Mouse (Mus musculus) liver, embryonic 11.5 days (tissue): ENCODE measurements around the gene Fosl1. TPM values are rescaled to one million over a fixed set of nuclear protein-coding genes. Genes with fewer than 3 reads are reported as not detected.

Experiments
- ATAC-seq: fragments of 200-750 bp; cut with Nextera tagmentation; replicated peaks from 2 replicates; pipeline ENCODE4 v1.8.0; 2017; ENCODE audit warnings: moderate number of reproducible peaks, mild to moderate bottlenecking, moderate TSS enrichment, moderate library complexity; ENCODE audit not compliant: low FRiP score
- DNase-seq: peaks from one replicate; pipeline ENCODE4 v3.0.0-alpha.2; 2017; ENCODE audit warnings: low spot score
- H3K27ac ChIP-seq: fragments of 300-500 bp; sonication (generic); 2 replicates; pipeline ENCODE4 v1.5.1; 2014; ENCODE audit warnings: mild to moderate bottlenecking, low read depth, low read length, control low read depth
- H3K27me3 ChIP-seq: fragments of 300-500 bp; sonication (generic); replicated peaks from 2 replicates; pipeline ENCODE4 v1.6.1; 2014; ENCODE audit warnings: low read length, mixed read lengths; ENCODE audit not compliant: control insufficient read depth, insufficient read depth
- H3K36me3 ChIP-seq: fragments of 300-500 bp; sonication (generic); 2 replicates; pipeline ENCODE4 v1.6.1; 2014; ENCODE audit warnings: mild to moderate bottlenecking, low read length, moderate library complexity, mixed read lengths; ENCODE audit not compliant: control insufficient read depth, insufficient read depth
- H3K4me1 ChIP-seq: fragments of 300-500 bp; sonication (generic); replicated peaks from 2 replicates; pipeline ENCODE4 v1.6.1; 2014; ENCODE audit warnings: low read length, mixed read lengths; ENCODE audit not compliant: control insufficient read depth, insufficient read depth
- H3K4me2 ChIP-seq: fragments of 300-500 bp; sonication (generic); 2 replicates; pipeline ENCODE4 v1.6.1; 2014; ENCODE audit warnings: mild to moderate bottlenecking, control low read depth, moderate library complexity
- H3K4me3 ChIP-seq: fragments of 300-500 bp; sonication (generic); 2 replicates; pipeline ENCODE4 v1.5.1; 2014; ENCODE audit warnings: low read depth, low read length, control low read depth
- H3K9ac ChIP-seq: fragments of 300-500 bp; sonication (generic); 2 replicates; pipeline ENCODE4 v1.6.1; 2014; ENCODE audit warnings: low read depth, low read length, control low read depth
- H3K9me3 ChIP-seq: fragments of 300-500 bp; sonication (generic); 2 replicates; pipeline ENCODE4 v1.6.1; 2016; ENCODE audit warnings: low read length, inconsistent platforms, mixed read lengths; ENCODE audit not compliant: control insufficient read depth
- WGBS: fragments of 180-500 bp; shearing (Covaris S2); extraction: QIAGEN DNeasy Blood & Tissue Kit; methylation state at CpG from one replicate; pipeline ENCODE4 v1.1.7; 2014; 5-methylcytosine and 5-hydroxymethylcytosine counted together
- polyA plus RNA-seq: library from polyadenylated mRNA; unstranded; fragments of >200 nt; fragmentation: Nextera tagmentation; extraction: Ambion mirVana; gene quantifications from 2 replicates; pipeline ENCODE4 v1.2.1, GENCODE M21; 2014

Fosl1 gene
- polyA plus RNA-seq, 1 experiment from 2014 or later = 0.59 TPM

- no peak for DNase-seq
- WGBS = 84% methylated on average over 3 of the region's 3 CpGs
- Histone ChIP-seq H3K27me3 (no peaks in the 10 kb centered on the region), H3K4me1 (peaks cover 16% of the 10 kb centered on the region), H3K27ac (no peak overlapping the region), H3K9ac (no peak overlapping the region), H3K9me3 (no peaks in the 10 kb centered on the region), H3K4me2 (no peak overlapping the region), H3K36me3 (peaks cover 52% of the 10 kb centered on the region), H3K4me3 (no peak overlapping the region)
- no peak for ATAC-seq
Measured at GRCm38 (mm10) chr19:5494314-5494713, 47.0 kb downstream of the Fosl1 start.

GRCm38 (mm10) chr19:5495353-5496051 lies 48.2 kb downstream of the Fosl1 start:
- H3K4me3 ChIP-seq = no peak overlapping the region
- H3K36me3 ChIP-seq = peaks cover 52% of the 10 kb centered on the region
- H3K4me1 ChIP-seq = peaks cover 12% of the 10 kb centered on the region
- no peak overlapping the region for H3K27ac ChIP-seq
- H3K9me3 ChIP-seq = no peaks in the 10 kb centered on the region
- no peak overlapping the region for H3K4me2 ChIP-seq
- no peak overlapping the region for H3K9ac ChIP-seq
- no peaks in the 10 kb centered on the region for H3K27me3 ChIP-seq
- DNase-seq (no peak), ATAC-seq (no peak)
- 80% methylated on average over 12 of the region's 12 CpGs for WGBS

- Histone ChIP-seq H3K9me3 (no peaks in the 10 kb centered on the region), H3K4me2 (no peak overlapping the region), H3K36me3 (peaks cover 52% of the 10 kb centered on the region), H3K9ac (no peak overlapping the region), H3K4me1 (peaks cover 12% of the 10 kb centered on the region), H3K27ac (no peak overlapping the region), H3K4me3 (no peak overlapping the region), H3K27me3 (no peaks in the 10 kb centered on the region)
- no peak for ATAC-seq
- 83% methylated on average over 16 of the region's 16 CpGs for WGBS
- no peak for DNase-seq
Measured at GRCm38 (mm10) chr19:5496052-5496370, 48.7 kb downstream of the Fosl1 start.

- peaks cover 22% of the 10 kb centered on the region; the same call in 1 of the 2 replicates for H3K36me3 ChIP-seq
- H3K4me3 ChIP-seq = no peak overlapping the region
- WGBS = 86% methylated on average over 2 of the region's 2 CpGs
- H3K4me2 ChIP-seq = no peak overlapping the region
- H3K27me3 ChIP-seq = no peaks in the 10 kb centered on the region
- H3K9ac ChIP-seq = no peak overlapping the region
- H3K4me1 ChIP-seq = no peaks in the 10 kb centered on the region
- no peaks in the 10 kb centered on the region for H3K9me3 ChIP-seq
- H3K27ac ChIP-seq = no peak overlapping the region
- DNase-seq (no peak), ATAC-seq (no peak)
Measured at GRCm38 (mm10) chr19:5500330-5500875, 53.1 kb downstream of the Fosl1 start.

- ATAC-seq (no peak), DNase-seq (no peak)
- Histone ChIP-seq H3K9ac (no peak within 1 kb of the TSS), H3K4me2 (no peak within 1 kb of the TSS), H3K27me3 (no peaks in the 10 kb centered on the region), H3K36me3 (no peaks in the 10 kb centered on the region), H3K9me3 (no peaks in the 10 kb centered on the region), H3K4me1 (no peaks in the 10 kb centered on the region), H3K27ac (no peak within 1 kb of the TSS), H3K4me3 (no peak within 1 kb of the TSS)
- WGBS = 66% methylated on average over 17 of the region's 17 CpGs
Measured at GRCm38 (mm10) chr19:5503687-5504086, 56.3 kb downstream of the Fosl1 start, which contains the start of gene 1700020D05Rik. TSS of gene 1700020D05Rik (minus strand) at chr19:5503787.

Other genes starting within 250 kb of the Fosl1 start
- gene Pacs1, start 174.4 kb upstream of the Fosl1 start, polyA plus RNA-seq = 27.0 and 30.3 TPM in 2 replicates
- gene Sf3b2, start 152.1 kb upstream of the Fosl1 start, polyA plus RNA-seq = 285 and 290 TPM in 2 replicates
- 1.6 and 2.1 TPM in 2 replicates for gene Gal3st3, start 149.2 kb upstream of the Fosl1 start, polyA plus RNA-seq
- not detected in 2 replicates for gene Catsper1, start 111.8 kb upstream of the Fosl1 start, polyA plus RNA-seq
- gene Cst6, start 98.0 kb upstream of the Fosl1 start, polyA plus RNA-seq = not detected in 2 replicates
- 72.9 and 76.5 TPM in 2 replicates for gene Eif1ad, start 80.8 kb upstream of the Fosl1 start, polyA plus RNA-seq
- gene Banf1, start 80.4 kb upstream of the Fosl1 start, polyA plus RNA-seq = 601 and 643 TPM in 2 replicates
- gene Sart1, start 58.8 kb upstream of the Fosl1 start, polyA plus RNA-seq = 62.7 and 73.3 TPM in 2 replicates
- 0.30 and 1.2 TPM in 2 replicates for gene Tsga10ip, start 45.0 kb upstream of the Fosl1 start, polyA plus RNA-seq
- gene Drap1, start 22.6 kb upstream of the Fosl1 start, polyA plus RNA-seq = 124 and 151 TPM in 2 replicates
- 24.2 and 27.2 TPM in 2 replicates for gene AI837181, start 22.4 kb upstream of the Fosl1 start, polyA plus RNA-seq
- gene Ccdc85b, start 10.3 kb downstream of the Fosl1 start, polyA plus RNA-seq = 5.8 and 6.3 TPM in 2 replicates
- 60.9 and 66.7 TPM in 2 replicates for gene Fibp, start 13.1 kb downstream of the Fosl1 start, polyA plus RNA-seq
- 0.39 and 0.52 TPM in 2 replicates for gene Ctsw, start 21.0 kb downstream of the Fosl1 start, polyA plus RNA-seq
- 47.8 and 55.3 TPM in 2 replicates for gene Efemp2, start 26.4 kb downstream of the Fosl1 start, polyA plus RNA-seq
- 28.3 and 33.8 TPM in 2 replicates for gene Mus81, start 40.9 kb downstream of the Fosl1 start, polyA plus RNA-seq
- gene Cfl1, start 42.9 kb downstream of the Fosl1 start, polyA plus RNA-seq = 2,498 and 2,516 TPM in 2 replicates
- gene 1700020D05Rik, start 56.2 kb downstream of the Fosl1 start, polyA plus RNA-seq = not detected in 2 replicates
- 7.0 and 8.3 TPM in 2 replicates for gene Snx32, start 63.0 kb downstream of the Fosl1 start, polyA plus RNA-seq
- gene Ovol1, start 113.1 kb downstream of the Fosl1 start, polyA plus RNA-seq = 0.22 TPM in 1 of 2 replicates, not detected in the other
- gene Ap5b1, start 120.5 kb downstream of the Fosl1 start, polyA plus RNA-seq = 3.6 and 3.8 TPM in 2 replicates
- 175 and 189 TPM in 2 replicates for gene Rnaseh2c, start 154.3 kb downstream of the Fosl1 start, polyA plus RNA-seq
- gene Kat5, start 162.7 kb downstream of the Fosl1 start, polyA plus RNA-seq = 24.0 and 28.0 TPM in 2 replicates
- gene Rela, start 189.9 kb downstream of the Fosl1 start, polyA plus RNA-seq = 57.1 and 57.7 TPM in 2 replicates
- 32.3 and 34.8 TPM in 2 replicates for gene Sipa1, start 216.2 kb downstream of the Fosl1 start, polyA plus RNA-seq
- 27.4 and 28.1 TPM in 2 replicates for gene Map3k11, start 241.2 kb downstream of the Fosl1 start, polyA plus RNA-seq
- 22.5 and 25.0 TPM in 2 replicates for gene Pcnx3, start 241.4 kb downstream of the Fosl1 start, polyA plus RNA-seq